Mouse (Mus musculus): ENCODE results near the gene Dtd2. TPM values are rescaled to one million over a fixed set of nuclear protein-coding genes. Genes with fewer than 3 reads are reported as not detected.

The Dtd2 gene
- polyA plus RNA-seq, 1 experiment from 2014 or later = 22.5 TPM

- TF ChIP-seq EP300 (optimal IDR thresholded peaks at IDR 0.05) (no peak), CTCF (IDR thresholded peaks at IDR 0.05; ENCODE audit: low read depth) (no peak)
- H3K27me3 ChIP-seq (ENCODE audit: control insufficient read depth, insufficient read depth, low read length) = no peaks in the 10 kb centered on the region
- DNase-seq (ENCODE audit: low spot score) = no peak
- H3K4me1 ChIP-seq (replicated peaks; ENCODE audit: control insufficient read depth, insufficient read depth) = no peaks in the 10 kb centered on the region
- no peak for ATAC-seq (ENCODE audit: low FRiP score, low TSS enrichment)
- no peak overlapping the region for H3K4me2 ChIP-seq (replicated peaks; ENCODE audit: low read depth)
- H3K4me3 ChIP-seq (ENCODE audit: low read depth, low read length) = no peak overlapping the region
- H3K9me3 ChIP-seq (ENCODE audit: control insufficient read depth, low read length) = no peaks in the 10 kb centered on the region
- H3K27ac ChIP-seq (replicated peaks) = no peak overlapping the region
- H3K9ac ChIP-seq (ENCODE audit: low read length) = no peak overlapping the region
- peaks cover 14% of the 10 kb centered on the region for H3K36me3 ChIP-seq (ENCODE audit: control insufficient read depth, insufficient read depth, low read length)
- 93% methylated on average over 9 of the region's 9 CpGs for WGBS
Observed at GRCm38 (mm10) chr12:51945331-51945730, 61.0 kb downstream of the Dtd2 start.

- Histone ChIP-seq H3K27me3 (ENCODE audit: control insufficient read depth, insufficient read depth, low read length) (no peaks in the 10 kb centered on the region), H3K27ac (replicated peaks) (no peak overlapping the region), H3K9ac (ENCODE audit: low read length) (no peak overlapping the region), H3K36me3 (ENCODE audit: control insufficient read depth, insufficient read depth, low read length) (peaks cover 4% of the 10 kb centered on the region; the same call in 1 of the 2 replicates), H3K4me3 (ENCODE audit: low read depth, low read length) (no peak overlapping the region), H3K4me1 (replicated peaks; ENCODE audit: control insufficient read depth, insufficient read depth) (no peaks in the 10 kb centered on the region), H3K9me3 (ENCODE audit: control insufficient read depth, low read length) (no peaks in the 10 kb centered on the region), H3K4me2 (replicated peaks; ENCODE audit: low read depth) (no peak overlapping the region)
- no peak for ATAC-seq (ENCODE audit: low FRiP score, low TSS enrichment)
- DNase-seq (ENCODE audit: low spot score) = no peak
- TF ChIP-seq CTCF (IDR thresholded peaks at IDR 0.05; ENCODE audit: low read depth) = no peak
- TF ChIP-seq EP300 (optimal IDR thresholded peaks at IDR 0.05) = no peak
- 53% methylated on average over 4 of the region's 4 CpGs for WGBS
Observed at GRCm38 (mm10) chr12:51939848-51940247, 66.5 kb downstream of the Dtd2 start.

Other genes starting within 250 kb of the Dtd2 start
- gene Hectd1, start 177.0 kb downstream of the Dtd2 start, polyA plus RNA-seq (2015; fragmentation: Nextera tagmentation; extraction: Ambion mirVana) = 24.7 and 25.2 TPM in 2 replicates
- 4.1 and 4.5 TPM in 2 replicates for gene Heatr5a, start 35.2 kb downstream of the Dtd2 start, polyA plus RNA-seq (2015; fragmentation: Nextera tagmentation; extraction: Ambion mirVana)
- not detected in 2 replicates for gene Gpr33, start 21.6 kb upstream of the Dtd2 start, polyA plus RNA-seq (2015; fragmentation: Nextera tagmentation; extraction: Ambion mirVana)
- 6.1 and 6.6 TPM in 2 replicates for gene Nubpl, start 91.2 kb upstream of the Dtd2 start, polyA plus RNA-seq (2015; fragmentation: Nextera tagmentation; extraction: Ambion mirVana)